Mouse (Mus musculus) kidney, embryonic 16.5 days (tissue): ENCODE measurements around the gene Avpr1b. TPM values are rescaled to one million over a fixed set of nuclear protein-coding genes. Genes with fewer than 3 reads are reported as not detected.

Source experiments
- ATAC-seq: fragments of 200-750 bp; cut with Nextera tagmentation; 2 replicates; pipeline ENCODE4 v1.8.0; 2017; ENCODE audit warnings: moderate TSS enrichment; ENCODE audit not compliant: low FRiP score, low TSS enrichment
- H3K27ac ChIP-seq: fragments of 300-500 bp; sonication (generic); 2 replicates; pipeline ENCODE4 v1.5.1; 2014; ENCODE audit warnings: low read length
- H3K27me3 ChIP-seq: fragments of 300-500 bp; sonication (generic); 2 replicates; pipeline ENCODE4 v1.6.1; 2014; ENCODE audit warnings: low read length, control low read depth, mixed read lengths; ENCODE audit not compliant: insufficient read depth
- H3K36me3 ChIP-seq: fragments of 300-500 bp; sonication (generic); 2 replicates; pipeline ENCODE4 v1.6.1; 2014; ENCODE audit warnings: low read length, control low read depth, mixed read lengths; ENCODE audit not compliant: insufficient read depth
- H3K4me1 ChIP-seq: fragments of 300-500 bp; sonication (generic); 2 replicates; pipeline ENCODE4 v1.6.1; 2014; ENCODE audit warnings: low read length, control low read depth, mixed read lengths; ENCODE audit not compliant: insufficient read depth
- H3K4me2 ChIP-seq: fragments of 300-500 bp; sonication (generic); replicated peaks from 2 replicates; pipeline ENCODE4 v1.6.1; 2014; ENCODE audit warnings: low read depth, low read length
- H3K4me3 ChIP-seq: fragments of 300-500 bp; sonication (generic); 2 replicates; pipeline ENCODE4 v1.5.1; 2014; ENCODE audit warnings: mild to moderate bottlenecking, low read length
- H3K9ac ChIP-seq: fragments of 300-500 bp; sonication (generic); replicated peaks from 2 replicates; pipeline ENCODE4 v1.6.1; 2014; ENCODE audit warnings: low read length
- H3K9me3 ChIP-seq: fragments of 300-500 bp; sonication (generic); 2 replicates; pipeline ENCODE4 v1.6.1; 2016; ENCODE audit warnings: low read length, control low read depth
- WGBS: fragments of 180-500 bp; shearing (Covaris S2); extraction: QIAGEN DNeasy Blood & Tissue Kit; methylation state at CpG from one replicate; pipeline ENCODE4 v1.1.7; 2014; 5-methylcytosine and 5-hydroxymethylcytosine counted together
- polyA plus RNA-seq: library from polyadenylated mRNA; unstranded; fragments of >200 nt; fragmentation: Nextera tagmentation; extraction: Ambion mirVana; gene quantifications from 2 replicates; pipeline ENCODE4 v1.2.1, GENCODE M21; 2015

The Avpr1b gene
- polyA plus RNA-seq, 1 experiment from 2014 or later, result not detected

DNA sequence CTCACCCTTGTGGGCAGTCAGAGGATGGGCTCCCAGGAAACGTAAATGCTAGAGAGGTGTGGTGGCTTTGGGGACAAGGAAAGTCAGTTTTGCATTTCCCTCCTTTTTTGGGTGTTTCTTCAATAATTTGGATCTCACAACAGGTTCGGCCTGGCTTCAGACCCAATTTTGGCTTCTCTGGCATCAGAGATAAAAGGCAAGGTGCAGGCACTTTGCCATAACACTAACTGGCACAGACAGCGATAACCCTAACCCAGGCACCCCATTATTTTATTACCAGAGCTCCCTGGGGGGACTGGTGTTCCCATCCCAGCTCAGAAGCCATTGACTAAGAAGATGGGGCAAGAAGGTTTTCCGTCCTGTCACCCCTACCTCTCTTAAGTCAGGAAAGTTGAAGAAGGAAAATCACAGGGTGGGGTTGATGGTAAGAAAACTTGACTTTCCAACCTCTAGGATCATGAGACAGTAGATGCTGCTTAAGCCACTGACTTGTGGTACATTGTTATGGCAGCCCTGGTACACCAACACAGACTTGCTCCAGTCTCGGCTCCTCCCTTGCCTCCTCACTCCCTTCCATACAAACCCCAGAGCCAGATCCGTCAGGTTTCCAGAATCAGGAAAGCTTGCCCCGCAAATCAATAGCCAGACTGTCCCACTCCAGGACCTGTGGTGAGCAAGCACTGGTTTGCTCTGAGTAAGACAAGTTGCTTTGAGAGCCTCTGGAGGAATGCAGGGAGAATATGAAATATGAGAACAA lies 61.9 kb downstream of the Avpr1b start:
- peaks cover 6% of the 10 kb centered on the region for H3K4me1 ChIP-seq
- no peak overlapping the region for H3K4me3 ChIP-seq
- no peak for ATAC-seq
- H3K9ac ChIP-seq, result no peak overlapping the region
- no peak overlapping the region for H3K27ac ChIP-seq
- H3K27me3 ChIP-seq, result no peaks in the 10 kb centered on the region
- H3K36me3 ChIP-seq, result no peaks in the 10 kb centered on the region
- no peak overlapping the region for H3K4me2 ChIP-seq
- no peaks in the 10 kb centered on the region for H3K9me3 ChIP-seq
- 76% methylated on average over 7 of the region's 7 CpGs for WGBS

Other genes with a start within 250 kb of the Avpr1b start
- 11.5 and 18.1 TPM in 2 replicates for gene Srgap2, start 71.9 kb upstream of the Avpr1b start, polyA plus RNA-seq
- gene Fam72a, start 71.3 kb upstream of the Avpr1b start, polyA plus RNA-seq, result 2.1 and 2.6 TPM in 2 replicates
- 11.4 and 14.1 TPM in 2 replicates for gene Ctse, start 39.1 kb downstream of the Avpr1b start, polyA plus RNA-seq
- 2.1 TPM in 2 replicates for gene Rab7b, start 89.5 kb downstream of the Avpr1b start, polyA plus RNA-seq
- gene Slc26a9, start 144.8 kb downstream of the Avpr1b start, polyA plus RNA-seq, result 0.16 and 0.33 TPM in 2 replicates
- gene Pm20d1, start 198.1 kb downstream of the Avpr1b start, polyA plus RNA-seq, result 4.2 and 5.0 TPM in 2 replicates
- gene Slc41a1, start 228.3 kb downstream of the Avpr1b start, polyA plus RNA-seq, result 16.0 and 16.1 TPM in 2 replicates